Mouse (Mus musculus): ENCODE results near the gene Cntnap5c.
"Not testable (repeated sequence)": the region's sequence is repeated elsewhere in the genome, so short reads cannot be mapped to it uniquely, and the experiment has no call there.

Gene Cntnap5c

GRCm38 (mm10) chr17:57768622-57769610 lies at the start of gene Cntnap5c:
Gene Cntnap5c, plus strand, starts transcription at chr17:57769570.
- DNase-seq (ENCODE audit: low read depth, low spot score), result no peak

DNA sequence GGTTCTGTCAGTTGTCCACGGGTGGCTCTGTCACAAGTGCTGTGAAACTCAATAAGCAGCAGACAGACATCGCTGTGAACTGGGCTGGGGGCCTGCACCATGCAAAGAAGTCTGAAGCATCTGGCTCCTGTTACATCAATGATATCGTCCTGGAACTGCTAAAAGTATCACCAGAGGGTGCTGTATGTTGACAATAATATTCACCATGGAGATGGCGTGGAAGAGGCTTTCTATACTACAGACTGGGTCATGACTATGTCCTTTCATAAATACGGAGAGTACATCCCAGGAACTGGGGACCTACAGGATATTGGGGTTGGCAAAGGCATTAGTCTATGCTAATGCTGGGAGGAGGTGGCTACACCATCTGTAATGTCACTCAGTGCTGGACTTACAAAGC lies 27.3 kb upstream of the Cntnap5c start, which contains the start of gene Gm21834:
Gene Gm21834 (minus strand): TSS at position 101 of the 400 bp plus-strand sequence.
- DNase-seq (ENCODE audit: low read depth, low spot score), result no peak

DNA sequence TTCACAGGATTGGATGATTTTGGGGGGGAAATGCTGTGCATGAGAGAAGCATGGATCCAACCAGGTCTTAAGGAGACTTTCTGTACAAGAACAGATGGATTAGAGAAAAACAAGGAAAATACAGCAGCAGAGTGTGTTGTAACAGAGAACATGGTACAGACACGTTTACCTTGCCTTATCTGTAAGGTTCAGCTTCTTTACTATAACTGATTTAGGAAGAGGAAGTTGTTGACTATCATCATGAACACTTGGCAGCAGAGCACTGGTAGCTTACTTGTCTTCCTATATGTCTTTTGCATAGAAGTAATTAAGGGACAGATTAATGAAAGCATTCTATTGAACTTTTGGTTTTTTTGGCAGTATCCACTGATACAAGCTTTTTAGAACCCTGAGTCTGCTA lies 11.3 kb upstream of the Cntnap5c start:
- DNase-seq (ENCODE audit: low read depth, low spot score), result no peak

GRCm38 (mm10) chr17:57767306-57767705 lies 2.1 kb upstream of the Cntnap5c start:
- DNase-seq (ENCODE audit: low read depth, low spot score), result no peak

GRCm38 (mm10) chr17:57770904-57771303 lies 1.5 kb downstream of the Cntnap5c start:
- DNase-seq (ENCODE audit: low read depth, low spot score), result peak; percentile 29

DNA sequence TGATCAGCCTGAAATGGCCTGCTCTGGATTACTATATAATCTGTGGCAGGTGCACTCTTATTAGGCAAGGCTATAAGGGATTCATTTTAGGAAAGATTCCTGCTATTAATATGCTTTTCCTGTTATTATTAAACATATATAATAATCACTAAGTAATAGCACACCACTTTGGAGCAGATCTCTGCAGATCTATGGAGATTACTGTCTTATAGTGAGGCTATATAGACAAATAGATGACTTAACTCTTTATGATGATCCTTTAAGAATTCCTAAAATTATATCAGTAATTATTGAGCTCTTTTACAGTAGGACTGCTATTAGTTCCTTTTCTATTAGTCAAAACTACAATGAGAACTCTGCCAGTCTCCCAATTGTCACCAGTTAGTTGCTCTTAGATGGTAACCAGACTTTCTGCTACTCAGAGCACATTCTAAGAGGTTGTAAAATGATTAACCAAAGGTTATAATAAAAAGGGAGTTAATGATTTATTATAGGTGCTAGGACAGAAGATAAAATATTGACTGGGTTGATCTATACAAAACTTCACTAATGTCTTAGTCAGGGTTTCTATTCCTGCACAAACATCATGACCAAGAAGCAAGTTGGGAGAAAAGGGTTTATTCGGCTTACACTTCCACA lies 18.9 kb downstream of the Cntnap5c start:
- no peak for DNase-seq (ENCODE audit: low read depth, low spot score)

- no peak for DNase-seq (ENCODE audit: low read depth, low spot score)
Measured at GRCm38 (mm10) chr17:57795408-57795807, 26.0 kb downstream of the Cntnap5c start.

GRCm38 (mm10) chr17:57796668-57797311 lies 27.4 kb downstream of the Cntnap5c start:
- no peak for DNase-seq (ENCODE audit: low read depth, low spot score)

GRCm38 (mm10) chr17:57799414-57799985 lies 30.1 kb downstream of the Cntnap5c start:
- no peak for DNase-seq (ENCODE audit: low read depth, low spot score)

GRCm38 (mm10) chr17:57801180-57801579 lies 31.8 kb downstream of the Cntnap5c start:
- DNase-seq (ENCODE audit: low read depth, low spot score), result no peak

GRCm38 (mm10) chr17:57837090-57837971 lies 68.0 kb downstream of the Cntnap5c start:
- DNase-seq (ENCODE audit: low read depth, low spot score), result no peak

DNA sequence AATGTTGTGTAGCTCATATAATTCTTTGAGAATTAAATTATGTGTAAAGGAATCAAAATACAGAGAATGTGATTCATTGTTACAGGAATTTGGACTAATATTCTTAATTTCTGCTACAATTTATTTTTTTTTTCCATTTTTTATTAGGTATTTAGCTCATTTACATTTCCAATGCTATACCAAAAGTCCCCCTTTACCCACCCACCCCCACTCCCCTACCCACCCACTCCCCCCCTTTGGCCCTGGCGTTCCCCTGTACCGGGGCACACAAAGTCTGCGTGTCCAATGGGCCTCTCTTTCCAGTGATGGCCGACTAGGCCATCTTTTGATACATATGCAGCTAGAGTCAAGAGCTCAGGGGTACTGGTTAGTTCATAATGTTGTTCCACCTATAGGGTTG lies 86.4 kb downstream of the Cntnap5c start:
- not testable (repeated sequence) for DNase-seq (ENCODE audit: low read depth, low spot score)

DNA sequence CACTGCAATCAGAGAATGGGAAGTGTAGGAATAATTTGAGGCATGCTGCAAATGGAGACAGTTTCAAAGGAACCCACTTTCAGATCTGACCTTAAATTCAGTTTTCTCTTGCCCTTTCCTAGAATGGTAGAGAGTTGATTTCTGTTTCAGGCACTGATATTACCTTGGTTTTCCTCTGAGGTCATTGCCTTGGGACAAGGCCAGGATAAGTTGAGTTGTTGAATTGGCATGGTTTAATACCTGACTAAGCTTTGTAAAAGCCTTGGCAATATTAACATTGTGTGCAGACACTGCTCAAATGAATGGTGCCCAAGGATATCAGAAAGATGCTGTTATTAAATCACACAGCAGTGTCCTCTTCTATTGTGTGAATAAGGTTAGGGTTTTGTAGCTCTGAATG lies 96.6 kb downstream of the Cntnap5c start:
- DNase-seq (ENCODE audit: low read depth, low spot score), result no peak

DNA sequence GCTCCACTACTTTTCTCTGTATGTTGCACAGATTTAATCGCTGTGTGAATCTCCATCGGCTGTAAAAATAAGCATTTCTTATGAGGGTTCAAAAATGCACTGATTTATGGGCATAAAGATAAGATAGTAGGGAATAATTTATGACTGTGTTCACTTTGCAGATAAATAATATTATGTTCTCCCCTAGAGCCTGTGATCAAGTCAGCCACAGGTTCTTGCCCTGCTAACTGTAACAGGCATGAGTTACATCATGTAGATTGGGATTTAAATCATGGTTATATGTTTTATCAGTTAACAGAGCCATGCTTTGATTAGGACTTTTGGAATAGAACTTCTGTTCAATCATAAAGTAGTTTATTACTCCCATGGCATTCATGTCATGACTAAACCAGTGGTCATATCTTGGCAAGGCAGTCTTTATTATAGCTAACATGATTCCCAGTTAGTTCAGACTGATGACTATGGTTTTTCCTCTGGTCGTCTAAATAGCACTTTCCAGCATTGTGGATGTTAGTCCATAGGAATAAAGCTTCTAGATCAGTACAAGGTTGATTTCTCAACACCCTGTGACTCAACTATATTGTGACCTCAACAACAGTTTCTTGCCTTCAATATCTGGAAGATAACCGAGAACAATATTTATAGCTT lies 118.5 kb downstream of the Cntnap5c start:
- no peak for DNase-seq (ENCODE audit: low read depth, low spot score)

DNA sequence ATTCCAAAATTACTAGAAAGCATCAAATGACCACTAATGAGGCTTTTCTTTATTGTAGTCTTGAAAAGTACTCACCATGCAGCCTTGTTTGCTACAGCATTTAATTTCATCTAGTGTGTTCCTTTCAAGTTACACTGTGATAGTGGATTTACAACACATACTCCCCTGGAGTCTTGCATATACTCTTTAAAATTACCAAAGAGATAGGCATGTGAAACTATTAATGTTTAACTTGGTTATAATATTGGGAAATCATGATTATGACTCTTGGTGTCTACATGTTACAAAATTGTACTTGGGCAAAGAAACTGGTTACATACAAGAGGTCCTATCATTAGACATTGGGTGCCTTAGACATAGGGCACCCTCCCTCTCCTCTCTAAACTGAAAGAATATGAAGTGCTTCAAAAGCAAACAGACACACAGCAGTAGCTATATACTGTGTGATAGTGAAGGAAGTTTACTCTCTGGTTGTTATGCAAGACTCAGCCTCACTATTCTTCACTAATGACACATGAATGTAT lies 142.5 kb downstream of the Cntnap5c start:
- no peak for DNase-seq (ENCODE audit: low read depth, low spot score)

GRCm38 (mm10) chr17:57984230-57984629 lies 214.9 kb downstream of the Cntnap5c start:
- no peak for DNase-seq (ENCODE audit: low read depth, low spot score)

GRCm38 (mm10) chr17:57988420-57988819 lies 219.1 kb downstream of the Cntnap5c start:
- no peak for DNase-seq (ENCODE audit: low read depth, low spot score)

DNA sequence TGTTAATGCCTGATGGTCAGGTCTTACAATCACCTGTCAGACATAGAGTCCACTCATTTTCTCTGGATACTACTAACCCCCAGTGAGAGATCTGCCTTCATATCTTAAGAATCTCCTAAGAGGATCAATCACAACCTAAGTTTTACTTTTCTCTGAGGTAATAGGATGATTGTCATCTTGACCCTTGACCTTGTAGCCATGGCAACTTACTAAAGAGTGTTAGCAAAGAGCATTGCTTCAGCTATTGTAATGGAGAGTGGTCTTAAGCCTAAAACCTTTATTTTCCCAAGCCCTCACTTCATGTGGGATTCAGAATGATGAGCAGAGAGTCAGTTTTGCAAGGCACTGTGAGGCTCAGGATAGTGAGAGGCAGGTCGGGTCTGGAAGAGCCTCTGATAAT lies 227.1 kb downstream of the Cntnap5c start:
- no peak for DNase-seq (ENCODE audit: low read depth, low spot score)

- no peak for DNase-seq (ENCODE audit: low read depth, low spot score)
Measured at GRCm38 (mm10) chr17:57999080-57999479, 229.7 kb downstream of the Cntnap5c start.

DNA sequence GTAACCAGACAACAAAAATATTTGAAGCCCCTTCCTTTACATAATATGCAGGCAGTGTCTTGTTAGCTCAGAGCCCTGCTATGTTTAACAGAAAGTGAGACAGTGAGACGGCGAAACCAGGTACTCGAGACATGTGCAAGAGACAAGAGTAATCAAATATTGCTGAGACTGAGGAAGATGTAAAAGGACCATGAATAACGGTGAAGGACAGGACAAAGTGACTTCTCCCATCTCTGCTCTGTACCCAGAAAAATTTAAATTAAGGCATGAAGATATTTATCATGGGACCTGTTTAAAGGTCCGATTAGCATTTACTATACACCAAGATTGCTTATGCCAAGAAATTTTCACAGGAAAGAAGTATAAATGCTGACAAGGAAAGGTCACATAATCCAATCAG lies 233.5 kb downstream of the Cntnap5c start:
- DNase-seq (ENCODE audit: low read depth, low spot score), result no peak
